Mouse (Mus musculus) heart, adult 11 months (tissue): ENCODE measurements around the gene Odf3.

Experiments used
- DNase-seq: peaks from one replicate; pipeline ENCODE4 v3.0.0; 2022

The Odf3 gene

DNA sequence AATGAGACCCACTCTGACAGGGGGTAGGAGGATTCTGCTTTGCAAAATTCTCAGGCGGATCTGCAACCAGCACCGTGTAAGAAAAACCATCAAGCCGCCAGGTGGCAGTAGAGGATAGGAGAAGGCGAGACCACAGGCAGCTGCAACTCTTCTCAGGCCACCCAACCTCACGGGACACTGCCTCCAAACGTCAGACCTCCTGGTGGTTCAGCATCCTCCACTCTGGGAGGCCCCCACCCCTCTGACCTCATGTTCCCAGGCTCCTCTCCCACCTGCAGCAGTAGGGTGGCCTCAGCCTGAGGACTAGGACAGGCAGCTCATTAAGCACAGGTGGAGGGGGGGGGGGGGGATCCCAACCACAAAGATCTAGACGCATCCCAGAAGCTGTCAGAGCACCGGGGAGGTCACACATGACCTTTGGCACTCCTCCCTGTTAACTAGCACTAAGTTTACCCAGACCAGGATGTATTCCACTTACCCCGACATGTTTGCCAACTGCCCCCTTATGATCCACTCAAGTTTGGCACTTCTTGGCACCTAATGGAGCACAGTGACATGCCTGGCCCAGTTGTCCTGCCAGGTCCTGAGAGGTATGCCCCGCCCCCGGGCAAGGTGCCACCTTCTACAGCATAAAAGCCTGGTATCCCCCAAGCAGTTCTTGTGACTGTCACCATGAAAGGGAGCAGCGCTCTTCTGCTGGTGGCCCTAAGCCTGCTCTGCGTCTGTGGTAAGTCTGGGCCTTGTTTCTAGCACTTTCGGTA lies 2.5 kb upstream of the Odf3 start, which contains the start of gene Scgb1c1:
Gene Scgb1c1 (plus strand): TSS at position 643 of the 761 bp plus-strand sequence.
- DNase-seq = peak; percentile 97

GRCm38 (mm10) chr7:140845683-140846082 lies 1.9 kb upstream of the Odf3 start:
- DNase-seq = peak; percentile 92

GRCm38 (mm10) chr7:140846676-140847075 lies 929 bp upstream of the Odf3 start:
- no peak for DNase-seq

DNA sequence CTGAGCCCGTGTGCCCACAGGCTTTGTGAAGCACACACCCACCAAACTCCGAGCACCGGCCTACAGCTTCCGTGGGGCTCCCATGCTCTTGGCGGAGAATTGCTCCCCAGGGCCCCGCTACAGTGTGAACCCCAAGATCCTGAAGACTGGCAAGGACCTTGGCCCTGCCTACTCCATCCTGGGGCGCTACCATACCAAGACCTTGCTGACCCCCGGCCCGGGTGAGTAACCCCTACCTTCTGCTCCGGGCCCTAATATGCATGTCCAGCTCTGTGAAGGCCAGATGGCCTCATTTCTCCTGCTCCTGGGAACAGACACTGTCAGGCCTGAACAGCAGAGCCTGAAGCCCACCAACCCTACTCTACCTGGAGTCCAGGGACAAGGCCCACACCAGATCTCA lies 986 bp downstream of the Odf3 start:
- peak; percentile 90 for DNase-seq

DNA sequence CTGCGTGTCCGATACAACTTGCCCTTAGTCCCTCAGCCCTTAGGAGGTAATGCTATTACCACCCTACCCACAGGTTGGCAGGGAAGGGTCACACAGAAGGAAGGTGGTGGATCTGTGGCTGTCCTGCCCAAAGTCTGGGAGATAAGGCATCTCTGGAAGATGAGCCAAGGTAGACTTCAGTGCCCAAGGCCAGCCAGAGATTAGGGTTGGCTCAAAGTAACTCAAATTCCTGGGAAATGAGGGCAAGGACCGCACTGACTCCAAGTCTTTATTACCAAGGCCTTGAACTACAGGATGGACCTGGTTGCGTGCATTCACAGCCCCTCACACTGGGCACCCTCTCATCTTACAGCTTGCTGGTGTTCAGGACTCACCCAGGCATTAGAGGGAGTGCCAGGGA lies 4.3 kb downstream of the Odf3 start:
- DNase-seq = no peak

DNA sequence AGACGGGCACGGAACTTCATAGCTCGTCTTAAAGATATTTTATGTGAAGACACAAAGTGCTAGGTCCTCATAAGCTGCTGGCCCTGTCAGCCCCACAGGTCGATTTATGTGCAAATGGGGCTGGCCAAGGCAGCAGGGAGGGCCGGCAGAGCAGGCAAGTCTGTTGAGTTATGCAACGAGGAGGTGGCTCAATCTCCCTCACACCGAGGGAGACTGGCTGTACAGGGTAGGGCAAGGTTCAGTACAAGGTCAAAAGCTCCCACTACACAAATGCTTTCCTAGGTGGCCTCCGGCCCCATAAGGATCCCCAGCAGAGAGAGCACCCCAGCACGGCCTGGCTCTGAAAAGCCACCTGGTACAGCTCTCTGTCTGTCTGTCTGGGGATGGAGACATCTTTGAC lies 5.8 kb downstream of the Odf3 start:
- no peak for DNase-seq

DNA sequence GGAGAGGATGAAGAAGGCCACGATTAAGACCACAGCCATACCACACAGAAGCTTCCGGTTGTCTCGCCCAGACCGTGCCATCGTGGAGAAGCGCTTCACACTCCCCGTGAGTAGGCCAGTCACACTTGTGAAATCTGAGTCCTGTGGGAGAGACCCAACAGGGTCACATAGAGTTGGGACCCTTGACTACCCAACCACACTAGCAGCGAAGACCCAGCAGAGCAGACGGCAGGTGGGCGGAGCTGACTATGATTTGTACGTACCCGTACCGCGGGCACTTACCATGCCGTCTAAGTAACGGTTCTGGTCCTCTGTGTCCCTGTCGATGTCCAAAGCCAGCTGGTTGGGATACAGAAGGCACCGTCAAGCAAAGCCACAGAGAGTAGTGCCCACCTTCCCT lies 6.9 kb downstream of the Odf3 start:
- DNase-seq = peak; percentile 88

DNA sequence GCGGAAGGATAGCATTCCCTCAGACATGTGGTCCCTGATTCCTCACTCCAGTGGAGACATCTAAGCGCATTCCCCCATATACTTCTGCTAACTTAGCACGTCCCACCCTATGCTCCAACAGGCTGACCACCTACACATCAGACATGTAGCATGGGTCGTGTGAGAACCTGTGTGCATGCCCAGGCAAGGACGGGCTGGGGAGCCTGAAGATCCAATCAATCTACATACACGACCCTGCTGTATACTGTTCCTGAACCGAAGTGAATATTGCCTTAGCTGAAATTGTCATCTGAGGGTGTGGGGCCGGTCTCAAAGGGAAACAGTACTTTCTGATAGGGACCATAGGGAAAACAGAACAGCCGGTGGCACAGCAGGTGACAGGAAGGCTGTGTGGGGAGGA lies 7.6 kb downstream of the Odf3 start:
- no peak for DNase-seq

GRCm38 (mm10) chr7:140855860-140856784 lies 8.5 kb downstream of the Odf3 start, which contains the start of gene Gm45785:
TSS of gene Gm45785 (minus strand) at chr7:140856331.
- DNase-seq = peak; percentile 99

- peak; percentile 99 for DNase-seq
Observed at GRCm38 (mm10) chr7:140856785-140857549, 9.4 kb downstream of the Odf3 start, which contains the start of gene Ric8a. TSS of gene Ric8a (plus strand) at chr7:140856957.

GRCm38 (mm10) chr7:140857550-140858505 lies 10.2 kb downstream of the Odf3 start, which contains the start of gene Bet1l:
TSS of gene Bet1l (minus strand) at chr7:140857577.
- peak; percentile 92 for DNase-seq

DNA sequence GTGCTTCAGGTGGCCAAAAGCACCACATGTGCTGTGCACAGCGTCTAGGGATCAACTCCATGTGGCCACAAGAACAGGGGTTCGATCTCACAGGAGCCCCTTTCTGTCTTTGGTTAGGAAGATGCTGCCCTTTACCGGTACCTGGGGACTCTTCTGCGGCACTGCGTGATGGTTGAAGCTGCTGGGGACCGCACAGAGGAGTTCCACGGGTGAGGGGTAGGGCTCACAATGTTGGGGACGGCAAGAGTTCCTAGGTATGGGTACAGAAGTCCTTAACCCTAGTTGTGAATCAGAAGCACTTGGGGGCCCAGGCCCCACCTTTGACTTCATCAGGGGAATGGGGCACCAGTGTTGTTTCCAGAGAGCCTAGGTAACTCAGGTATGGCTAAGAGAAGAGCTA lies 11.1 kb downstream of the Odf3 start:
- DNase-seq = no peak

DNA sequence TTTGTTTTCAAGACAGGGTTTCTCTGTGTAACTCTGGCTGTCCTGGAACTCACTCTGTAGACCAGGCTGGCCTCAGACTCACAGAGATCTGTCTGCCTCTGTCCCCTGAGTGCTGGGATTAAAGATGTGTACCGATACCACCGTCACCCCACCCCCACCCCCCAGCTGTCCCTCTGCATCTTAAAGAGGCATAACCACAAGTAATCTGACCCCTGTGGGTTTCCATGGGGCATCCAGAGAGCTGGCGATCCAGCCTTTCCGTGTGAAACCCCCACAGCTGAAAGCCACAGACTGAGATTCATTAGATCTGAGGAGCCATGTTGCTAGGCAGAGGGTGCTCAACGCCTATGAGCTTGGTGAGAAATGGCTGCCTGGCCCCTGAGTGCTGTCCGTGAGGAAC lies 12.4 kb downstream of the Odf3 start:
- DNase-seq = no peak

GRCm38 (mm10) chr7:140860728-140861127 lies 13.1 kb downstream of the Odf3 start:
- no peak for DNase-seq

- no peak for DNase-seq
Observed at GRCm38 (mm10) chr7:140864761-140865160, 17.2 kb downstream of the Odf3 start.

DNA sequence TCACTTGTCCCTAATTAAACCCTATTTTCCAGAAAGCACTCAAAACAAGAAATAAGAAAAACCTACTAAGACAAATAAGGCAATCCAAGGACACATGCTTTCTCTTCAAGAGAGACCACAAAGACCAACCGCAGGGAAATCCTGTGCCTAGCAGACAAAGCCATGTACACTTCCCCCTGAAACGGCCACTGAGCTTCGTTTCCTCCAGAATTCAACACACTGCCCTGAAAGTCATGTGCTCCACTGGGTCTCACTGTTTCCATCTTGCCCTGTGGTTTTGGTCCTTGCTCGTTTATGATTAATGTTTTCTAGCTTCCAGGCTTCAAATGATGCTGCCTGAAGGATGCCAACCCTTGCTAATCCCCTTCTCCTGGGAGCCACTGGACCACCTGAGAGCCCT lies 26.6 kb downstream of the Odf3 start:
- peak; percentile 90 for DNase-seq

GRCm38 (mm10) chr7:140877364-140877763 lies 29.8 kb downstream of the Odf3 start:
- DNase-seq = no peak

- no peak for DNase-seq
Observed at GRCm38 (mm10) chr7:140879355-140879754, 31.8 kb downstream of the Odf3 start.

- DNase-seq = no peak
Observed at GRCm38 (mm10) chr7:140880419-140880818, 32.8 kb downstream of the Odf3 start.

DNA sequence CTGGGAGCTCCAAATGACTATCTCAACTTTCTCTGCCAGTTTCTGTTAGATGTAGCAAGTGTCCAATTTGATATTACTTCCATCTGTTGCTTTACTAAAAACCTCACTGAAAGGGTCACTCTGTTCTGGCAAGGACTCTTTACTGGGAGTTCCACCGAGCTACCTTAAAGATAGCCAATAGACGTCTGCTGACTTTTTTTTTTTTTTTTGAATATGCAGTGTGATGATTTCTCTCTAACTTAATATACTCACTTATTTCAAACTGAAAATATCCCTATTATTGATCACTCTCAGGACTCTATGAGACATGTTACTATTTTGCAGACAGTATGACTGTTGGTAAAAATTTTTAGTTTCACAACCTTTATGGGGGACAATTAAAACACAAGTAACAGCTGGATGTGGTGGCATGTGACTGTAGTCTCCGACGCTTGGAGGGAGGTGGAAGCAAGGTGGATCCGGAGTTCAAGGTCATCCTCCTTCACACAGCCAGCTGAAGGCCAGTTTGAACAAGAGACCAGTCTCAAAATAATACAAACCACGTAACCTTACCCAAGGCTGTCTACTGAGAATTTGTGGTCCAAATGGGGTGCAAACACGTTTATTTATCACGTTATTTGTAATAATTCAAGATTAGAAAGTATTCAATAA lies 33.4 kb downstream of the Odf3 start:
- DNase-seq = no peak
